Mouse (Mus musculus) right cerebral cortex, adult 2 months (tissue): Measurements from ENCODE around the gene Smpdl3b.
A peak's percentile ranks its signal among the peaks of the same experiment; 100 is the strongest.
"Not testable (repeated sequence)": the region's sequence is repeated elsewhere in the genome, so short reads cannot be mapped to it uniquely, and the experiment has no call there.

Experiments used
- DNase-seq, 2 experiments: peaks; one replicate each; pipeline ENCODE4 v3.0.0; 2021 to 2022; ENCODE audit warnings: low spot score in 2 of 2

The Smpdl3b gene

GRCm38 (mm10) chr4:132780288-132780687 lies 23.2 kb upstream of the Smpdl3b start:
- no peak for DNase-seq

- no peak for DNase-seq
Measured at GRCm38 (mm10) chr4:132778562-132779201, 21.6 kb upstream of the Smpdl3b start.

GRCm38 (mm10) chr4:132776764-132777163 lies 19.7 kb upstream of the Smpdl3b start:
- peak; percentile 86 to 88 for DNase-seq

GRCm38 (mm10) chr4:132774905-132775304 lies 17.9 kb upstream of the Smpdl3b start:
- DNase-seq = no peak

- DNase-seq = no peak
Measured at GRCm38 (mm10) chr4:132771776-132772175, 14.7 kb upstream of the Smpdl3b start.

- peak; percentile 99 to 100 for DNase-seq
Measured at GRCm38 (mm10) chr4:132767914-132768876, 11.1 kb upstream of the Smpdl3b start, which contains the start of gene Rpa2. Gene Rpa2, plus strand, starts transcription at chr4:132768332.

GRCm38 (mm10) chr4:132763125-132763524 lies 6.1 kb upstream of the Smpdl3b start:
- not testable (repeated sequence) for DNase-seq

- DNase-seq = no peak
Measured at GRCm38 (mm10) chr4:132762602-132763001, 5.5 kb upstream of the Smpdl3b start.

- DNase-seq = no peak
Measured at GRCm38 (mm10) chr4:132760296-132760695, 3.2 kb upstream of the Smpdl3b start.

- DNase-seq = peak; percentile 24 to 52
Measured at GRCm38 (mm10) chr4:132757633-132758351, 740 bp upstream of the Smpdl3b start.

- DNase-seq = no peak
Measured at GRCm38 (mm10) chr4:132752992-132753391, 4.1 kb downstream of the Smpdl3b start.

GRCm38 (mm10) chr4:132749258-132749982 lies 7.6 kb downstream of the Smpdl3b start:
- DNase-seq = no peak

GRCm38 (mm10) chr4:132748778-132749177 lies 8.3 kb downstream of the Smpdl3b start:
- DNase-seq = no peak

GRCm38 (mm10) chr4:132747664-132748259 lies 9.3 kb downstream of the Smpdl3b start:
- no peak for DNase-seq

GRCm38 (mm10) chr4:132746911-132747517 lies 10.0 kb downstream of the Smpdl3b start:
- DNase-seq = no peak

GRCm38 (mm10) chr4:132743992-132744911 lies 12.8 kb downstream of the Smpdl3b start:
- DNase-seq = peak; percentile 64 to 67

GRCm38 (mm10) chr4:132741491-132741890 lies 15.6 kb downstream of the Smpdl3b start:
- no peak for DNase-seq

- not testable (repeated sequence) for DNase-seq
Measured at GRCm38 (mm10) chr4:132737154-132737553, 19.9 kb downstream of the Smpdl3b start.

- DNase-seq = no peak
Measured at GRCm38 (mm10) chr4:132735894-132736293, 21.2 kb downstream of the Smpdl3b start.
